Mouse (Mus musculus) adrenal gland, adult 2 months (tissue): ENCODE measurements around the gene Arap2. TPM values are rescaled to one million over a fixed set of nuclear protein-coding genes. Genes with fewer than 3 reads are reported as not detected.
"Not testable (repeated sequence)": the region's sequence is repeated elsewhere in the genome, so short reads cannot be mapped to it uniquely, and the experiment has no call there.

Experiments
- DNase-seq: peaks from one replicate; pipeline ENCODE4 v3.0.0; 2021
- polyA plus RNA-seq: library from polyadenylated mRNA; depleted of rRNA; stranded (reverse); fragments of >200 nt; gene quantifications from 2 replicates; pipeline ENCODE4 v1.2.3, GENCODE M21; 2012
- total RNA-seq, 2 experiments: library from RNA; stranded (reverse); gene quantifications; 2 replicates each; pipeline ENCODE4 v1.2.3; 2021

Arap2 gene
- total and polyA plus RNA-seq, 3 experiments: 0.19 to 4.2 (median 3.0) TPM

DNA sequence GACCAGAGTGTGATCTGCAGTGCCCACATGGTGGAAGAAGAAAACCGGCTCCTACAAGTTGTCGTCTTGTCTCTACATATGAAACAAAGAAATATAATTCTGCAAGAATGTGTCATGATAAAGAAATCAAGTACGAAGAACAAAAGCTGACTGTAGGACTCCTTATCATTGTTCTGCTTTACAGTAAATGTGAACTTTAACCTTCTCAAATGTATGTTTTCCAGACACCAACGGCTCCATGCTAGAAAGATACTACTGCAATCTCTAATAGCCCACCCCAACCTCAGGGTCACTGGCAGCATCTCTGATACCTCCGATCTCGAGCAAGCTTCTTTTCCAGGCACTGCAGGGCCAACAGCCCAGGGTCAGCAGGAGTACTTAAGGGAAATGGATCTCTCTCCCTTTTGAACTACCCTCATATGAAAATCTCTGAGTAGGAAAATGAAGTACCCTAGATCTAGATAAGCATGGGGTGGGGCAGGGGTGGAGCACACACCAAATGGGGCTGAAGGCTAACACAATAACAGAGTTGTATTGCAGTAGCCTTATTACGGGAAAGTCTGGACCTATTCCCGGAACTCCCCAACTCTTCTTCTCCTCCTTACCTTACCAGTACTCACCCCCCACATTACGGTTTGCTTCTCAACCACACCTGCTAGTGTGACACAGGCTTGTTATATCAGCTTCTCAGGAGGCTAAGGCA lies 22.6 kb downstream of the Arap2 start:
- DNase-seq: no peak

DNA sequence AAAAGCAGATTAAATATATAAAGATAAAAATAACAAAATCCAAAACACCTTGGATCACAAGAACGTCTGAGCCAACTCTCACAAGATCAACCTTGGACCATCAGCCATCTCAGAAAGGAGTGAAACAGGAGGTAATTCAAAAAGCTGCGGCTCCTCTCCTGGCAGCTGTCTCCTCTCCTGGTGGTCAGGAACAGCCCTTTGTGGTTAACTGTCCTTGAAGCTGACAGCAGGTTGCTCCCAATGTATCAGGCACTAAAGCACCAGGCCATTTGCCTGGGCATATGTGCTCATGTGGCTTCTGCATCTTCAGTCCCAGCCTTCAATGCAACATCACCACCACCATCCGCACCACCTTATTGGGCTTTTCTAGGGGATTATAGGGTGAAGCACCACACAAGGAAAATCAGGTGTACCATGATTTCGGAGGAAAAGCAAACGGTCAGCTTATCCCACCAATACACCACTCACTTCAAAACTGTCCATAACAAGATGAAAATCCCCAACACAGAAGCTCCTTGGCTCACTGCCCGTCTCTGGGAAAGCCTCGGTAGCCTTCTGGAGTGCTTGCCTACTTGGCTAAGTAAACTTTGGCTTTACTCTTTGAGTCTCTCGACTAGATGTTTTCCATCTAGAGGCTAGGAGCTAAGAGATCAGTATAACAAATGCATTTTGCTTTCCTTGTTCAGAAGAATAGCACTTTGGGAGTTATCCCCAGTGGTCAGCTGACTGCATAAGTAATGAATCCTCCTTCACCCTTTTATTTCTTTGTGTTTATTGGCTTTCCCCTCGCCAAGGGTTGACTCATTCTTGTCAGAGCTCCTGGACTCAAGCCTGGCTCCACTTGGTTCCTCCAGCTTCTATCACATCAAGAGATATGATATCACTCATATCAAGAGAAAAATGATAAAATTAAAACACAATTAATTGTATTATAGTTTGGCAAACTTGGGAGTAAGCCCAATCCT lies 26.2 kb downstream of the Arap2 start:
- DNase-seq: no peak

DNA sequence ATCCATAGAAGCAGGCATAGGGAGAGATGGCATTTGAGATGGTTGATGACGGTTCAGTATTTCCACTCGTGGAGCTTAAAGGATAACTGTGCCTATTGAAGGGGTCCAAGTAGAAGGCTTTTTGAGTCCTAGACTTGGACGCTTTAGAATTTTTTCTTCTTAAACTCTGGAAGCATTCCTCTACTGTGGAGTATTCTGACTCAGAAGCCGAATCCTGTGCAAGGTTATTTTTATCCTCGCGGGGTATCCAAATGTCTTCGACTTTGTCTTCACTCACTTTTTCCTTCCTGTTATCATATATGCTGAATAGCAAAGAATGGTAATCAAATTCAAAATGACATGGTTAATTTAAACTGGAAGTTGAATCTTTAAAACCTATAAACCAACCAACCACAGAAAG lies 35.4 kb downstream of the Arap2 start:
- not testable (repeated sequence) for DNase-seq

DNA sequence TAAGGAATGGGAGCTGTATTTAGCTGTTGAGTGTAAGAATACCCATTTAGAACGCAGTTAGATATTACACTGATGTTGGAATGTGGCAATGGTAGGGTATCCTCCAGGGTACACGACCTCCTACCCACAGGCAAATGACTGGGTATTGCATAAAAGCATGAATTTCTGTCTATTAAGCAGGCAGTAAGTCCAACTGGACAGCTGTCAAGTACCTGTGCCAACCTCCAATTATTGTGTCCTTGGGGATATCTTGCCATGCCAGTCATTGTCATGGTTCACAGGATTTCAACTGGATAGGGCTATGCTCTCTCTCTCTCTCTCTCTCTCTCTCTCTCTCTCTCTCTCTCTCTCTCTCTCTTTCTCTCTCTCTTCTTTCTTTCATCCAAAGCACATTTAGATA lies 40.4 kb downstream of the Arap2 start:
- peak; percentile 17 for DNase-seq

- peak; percentile 52 for DNase-seq
Measured at GRCm38 (mm10) chr5:62723261-62724105, 42.5 kb downstream of the Arap2 start.

DNA sequence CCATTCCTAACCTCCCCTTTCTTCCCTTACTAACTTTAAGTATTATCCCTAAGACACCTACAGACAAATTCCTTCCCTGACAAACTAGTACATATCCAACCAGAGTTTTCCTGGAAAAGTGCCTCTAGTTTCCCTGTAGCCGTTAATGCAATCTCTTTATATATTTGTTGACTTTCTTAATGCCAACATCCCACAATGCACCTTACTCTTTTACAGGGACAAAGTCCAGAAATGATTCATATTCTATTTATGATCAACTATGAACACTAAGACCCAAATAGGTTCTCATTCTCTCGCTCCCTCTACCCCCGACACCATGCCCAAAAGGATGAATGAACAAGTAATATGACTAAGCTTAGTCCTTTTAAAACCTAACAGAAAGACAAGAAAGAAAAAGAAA lies 49.5 kb downstream of the Arap2 start:
- no peak for DNase-seq

DNA sequence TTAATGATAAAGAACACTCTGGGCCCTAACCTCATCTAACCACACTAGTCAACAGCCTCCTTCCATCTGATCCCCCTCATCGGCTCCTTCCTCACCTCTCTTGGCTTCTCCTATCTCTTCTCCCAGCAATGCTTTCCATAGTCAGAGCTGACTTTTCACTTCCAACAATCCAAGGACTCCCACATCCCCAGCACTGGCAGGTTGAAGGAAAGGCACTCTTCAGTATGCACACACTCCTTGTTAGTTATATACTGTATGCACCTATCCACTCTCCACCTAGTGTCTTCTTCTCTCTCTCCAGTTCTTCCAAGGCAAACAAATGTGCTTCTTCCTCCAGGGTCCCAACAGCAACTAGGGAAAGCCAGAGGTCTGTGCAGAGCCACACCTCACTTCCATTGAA lies 50.0 kb downstream of the Arap2 start:
- no peak for DNase-seq

DNA sequence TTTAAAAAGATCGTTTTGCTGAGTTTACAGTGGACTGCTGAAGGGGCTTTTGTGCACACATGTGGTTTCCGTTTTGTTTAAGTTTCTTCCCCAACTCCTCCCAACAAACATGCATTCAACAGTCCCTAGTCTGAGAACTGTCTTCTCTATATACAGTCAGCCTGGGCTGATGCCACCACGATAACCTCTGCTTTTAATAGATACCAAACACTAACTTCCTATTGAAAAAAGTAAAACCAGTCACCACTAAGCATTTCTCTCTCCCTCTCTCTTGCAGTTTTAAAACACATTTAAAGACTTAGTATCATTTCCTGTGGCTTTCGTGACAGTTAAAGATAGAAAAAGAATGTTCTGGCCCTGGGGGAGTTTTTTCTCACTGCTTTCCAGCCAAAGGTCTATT lies 50.5 kb downstream of the Arap2 start:
- no peak for DNase-seq

DNA sequence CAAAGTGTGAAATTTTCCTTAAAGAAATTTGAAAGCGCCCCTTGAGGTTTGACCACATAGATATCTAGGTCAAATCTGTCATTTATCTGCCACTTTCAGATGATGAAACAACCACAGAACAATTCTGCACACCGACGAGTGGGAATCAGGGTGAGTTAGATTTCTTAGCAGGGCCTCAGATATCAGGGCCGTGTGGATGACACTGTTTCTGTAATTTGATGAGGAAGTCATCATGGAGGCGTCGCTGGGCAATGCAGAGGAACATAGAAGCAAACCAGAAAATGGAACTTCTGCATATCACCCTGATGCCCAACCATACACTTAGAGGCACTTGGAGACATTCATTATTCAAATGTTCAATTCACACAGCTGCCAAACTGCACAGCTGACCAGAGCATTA lies 55.0 kb downstream of the Arap2 start:
- DNase-seq: no peak

GRCm38 (mm10) chr5:62706900-62707299 lies 59.1 kb downstream of the Arap2 start:
- no peak for DNase-seq

- no peak for DNase-seq
Measured at GRCm38 (mm10) chr5:62689965-62690364, 76.0 kb downstream of the Arap2 start.

DNA sequence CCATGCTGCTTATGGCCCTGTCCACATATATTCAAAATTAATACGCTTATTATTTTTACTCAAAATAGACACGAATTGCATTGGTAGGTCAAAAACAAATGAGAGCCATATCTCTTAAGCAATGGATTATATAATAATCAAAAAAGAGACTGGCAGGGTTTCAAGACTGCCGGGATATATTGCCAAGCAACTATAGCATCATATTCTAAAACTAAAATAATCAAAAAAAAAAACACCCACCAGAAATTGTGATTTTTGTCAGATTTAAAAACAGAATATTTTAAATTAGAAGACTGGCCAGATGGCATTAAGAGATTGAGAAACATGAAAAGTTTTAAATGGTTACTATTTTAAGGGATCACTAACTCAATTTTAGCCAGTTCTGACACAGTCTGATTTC lies 82.2 kb downstream of the Arap2 start:
- DNase-seq: no peak

- DNase-seq: no peak
Measured at GRCm38 (mm10) chr5:62683207-62683606, 82.8 kb downstream of the Arap2 start.

- DNase-seq: no peak
Measured at GRCm38 (mm10) chr5:62677390-62677789, 88.6 kb downstream of the Arap2 start.

- DNase-seq: no peak
Measured at GRCm38 (mm10) chr5:62672736-62673436, 93.1 kb downstream of the Arap2 start.

DNA sequence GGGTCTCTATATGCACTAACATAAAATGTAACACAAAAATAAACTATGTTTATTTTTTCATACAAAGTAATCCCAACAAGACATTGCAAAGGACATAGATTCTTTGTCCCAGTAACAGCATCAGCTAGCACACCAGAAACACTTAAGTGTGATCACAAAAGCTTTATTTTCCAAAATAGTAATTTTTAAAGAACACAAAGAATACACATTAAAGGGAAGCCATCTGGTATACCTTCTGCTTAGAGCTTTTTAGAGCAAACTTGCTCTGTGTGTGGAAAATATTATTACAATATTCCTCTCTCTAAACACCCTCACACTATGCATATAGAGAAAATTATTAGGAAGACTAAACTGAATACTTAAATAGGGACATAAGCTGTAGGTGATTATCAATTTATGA lies 100.6 kb downstream of the Arap2 start:
- DNase-seq: no peak

GRCm38 (mm10) chr5:62664847-62665246 lies 101.1 kb downstream of the Arap2 start:
- DNase-seq: no peak

- DNase-seq: no peak
Measured at GRCm38 (mm10) chr5:62663206-62663605, 102.8 kb downstream of the Arap2 start.

DNA sequence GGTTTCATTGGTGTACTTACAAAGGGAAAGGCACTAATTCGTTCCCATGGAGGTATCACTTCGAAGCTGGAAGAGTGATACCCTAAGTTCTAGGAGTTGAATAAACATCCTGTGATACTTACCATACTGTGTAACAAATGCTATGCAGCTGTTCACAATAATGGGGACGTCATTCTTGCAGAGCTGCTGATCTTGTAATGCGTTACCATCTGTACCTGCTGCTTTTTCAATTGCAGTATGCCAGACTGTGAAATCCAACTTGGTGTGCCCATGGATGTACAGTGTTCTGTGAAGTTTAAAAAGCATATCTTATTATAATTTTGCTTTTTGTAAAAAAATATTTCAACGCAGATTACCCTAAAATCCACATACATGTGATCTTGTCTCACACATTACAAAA lies 112.0 kb downstream of the Arap2 start:
- DNase-seq: no peak

DNA sequence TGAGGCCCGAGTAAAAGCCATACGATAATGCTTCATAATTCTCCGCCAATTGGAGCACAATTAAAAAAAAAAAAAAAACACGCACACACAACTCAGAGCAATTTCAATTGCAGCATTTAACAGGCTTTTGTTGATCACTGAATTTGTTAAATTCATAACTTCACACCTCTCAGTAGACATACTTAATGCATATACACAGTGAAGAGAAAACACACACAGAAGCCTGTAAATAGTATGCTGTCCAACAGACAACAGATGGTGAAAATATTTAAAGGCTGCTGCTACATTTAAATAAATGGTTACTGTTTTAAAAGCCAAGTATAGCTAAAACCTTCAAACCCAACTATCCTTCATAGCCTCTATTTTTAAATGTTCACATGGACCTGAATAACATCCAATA lies 123.6 kb downstream of the Arap2 start:
- no peak for DNase-seq

DNA sequence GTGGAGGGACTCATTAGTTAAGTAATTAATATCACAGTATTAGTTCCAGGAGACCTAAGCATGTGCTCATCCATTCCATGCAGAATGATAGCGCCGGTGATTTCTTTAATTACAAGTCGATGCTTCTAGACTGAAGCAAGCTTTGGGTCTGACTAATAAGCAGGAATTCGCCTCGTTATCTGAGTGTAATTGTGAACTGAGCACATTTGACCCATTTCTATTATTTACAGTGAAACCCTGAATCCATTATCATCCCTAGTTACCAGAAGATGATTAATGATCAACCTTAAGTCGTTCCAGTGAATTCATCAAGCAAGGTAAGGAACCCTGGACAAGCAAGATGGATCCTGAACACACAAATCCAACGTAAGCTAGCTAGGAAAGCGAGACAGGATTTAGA lies 125.5 kb downstream of the Arap2 start:
- DNase-seq: no peak

GRCm38 (mm10) chr5:62636341-62636740 lies 129.6 kb downstream of the Arap2 start:
- no peak for DNase-seq
